Mouse (Mus musculus) B cell, adult (primary cell): Measurements from ENCODE around the gene Nop58. TPM values are rescaled to one million over a fixed set of nuclear protein-coding genes. Genes with fewer than 3 reads are reported as not detected.

ENCODE experiments used
- total RNA-seq: library from RNA; stranded (reverse); gene quantifications from 4 replicates; pipeline ENCODE4 v1.2.4, GENCODE M21; 2023; ENCODE audit not compliant: inconsistent age

Gene Nop58
- 149 to 165 TPM (median 158 TPM) in 4 replicates for total RNA-seq

GRCm38 (mm10) chr1:59684819-59685755 is at the start of gene Nop58:
Gene Nop58, plus strand, starts transcription at chr1:59684971.

GRCm38 (mm10) chr1:59670641-59671168 is 14.1 kb upstream of the Nop58 start, which contains the start of gene Sumo1:
Gene Sumo1, minus strand, starts transcription at chr1:59670834.

GRCm38 (mm10) chr1:59763164-59763768 is 78.5 kb downstream of the Nop58 start, which contains the start of gene Bmpr2:
Gene Bmpr2, plus strand, starts transcription at chr1:59763400.

Other genes with a start within 250 kb of the Nop58 start
- 0.16 to 0.32 TPM in 2 of 4 replicates, not detected in the others for gene Fzd7, start 202.5 kb upstream of the Nop58 start, total RNA-seq
- not detected in 4 replicates for gene Gm973, start 168.7 kb upstream of the Nop58 start, total RNA-seq
- 81.7 to 89.5 TPM (median 85.2 TPM) in 4 replicates for gene Sumo1, start 14.1 kb upstream of the Nop58 start, total RNA-seq
- gene Bmpr2, start 78.4 kb downstream of the Nop58 start, total RNA-seq: 1.1 to 2.3 TPM (median 1.6 TPM) in 4 replicates
- gene Fam117b, start 228.0 kb downstream of the Nop58 start, total RNA-seq: 45.4 to 56.4 TPM (median 54.1 TPM) in 4 replicates